Mouse (Mus musculus) embryonic fibroblast, embryonic 13.5 days (primary cell): ENCODE data around the gene Abhd18.

Experiments
- CTCF ChIP-seq: IDR thresholded peaks from 2 replicates; pipeline ENCODE4 v1.5.1; 2011; ENCODE audit warnings: mild to moderate bottlenecking, control low read depth, low read length, moderate library complexity, borderline replicate concordance; ENCODE audit not compliant: insufficient read depth
- POLR2A ChIP-seq: IDR thresholded peaks from 2 replicates; pipeline ENCODE4 v1.6.1; 2011; ENCODE audit warnings: low read depth, mild to moderate bottlenecking, control low read depth, low read length, moderate library complexity

DNA sequence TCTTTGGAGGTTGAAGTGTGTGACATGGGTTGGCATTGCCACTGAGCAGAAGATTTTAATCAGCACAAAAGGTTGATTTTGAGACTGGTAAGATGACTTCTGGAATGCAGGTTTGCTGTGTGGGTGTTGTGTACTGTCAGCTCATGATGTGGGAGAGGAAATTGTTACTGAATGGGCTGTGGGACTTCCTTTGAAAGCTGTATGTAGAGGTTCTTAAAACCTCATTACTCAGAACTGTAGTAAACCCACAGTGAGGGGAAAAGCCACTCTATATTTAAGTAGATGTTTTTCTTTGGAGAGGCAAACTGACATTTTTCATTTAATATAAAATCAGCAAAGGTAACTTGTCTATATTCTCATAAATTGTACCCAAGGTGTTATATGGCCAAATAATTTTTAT lies 134.0 kb downstream of the Abhd18 start:
- TF ChIP-seq CTCF: no peak
- no peak for TF ChIP-seq POLR2A
